Mouse (Mus musculus): ENCODE data around the gene 1700057G04Rik.

1700057G04Rik gene

GRCm38 (mm10) chr9:92309077-92309476 lies at the start of gene 1700057G04Rik:
TSS of gene 1700057G04Rik (plus strand) at chr9:92309377.
- no peak for DNase-seq

- DNase-seq = no peak
These were observed 48.6 kb upstream of the 1700057G04Rik start for GRCm38 (mm10) chr9:92260481-92261159.

- DNase-seq = no peak
These were observed 43.5 kb upstream of the 1700057G04Rik start for GRCm38 (mm10) chr9:92265719-92266118.

- DNase-seq = no peak
These were observed 42.5 kb upstream of the 1700057G04Rik start for GRCm38 (mm10) chr9:92266558-92267171.

- no peak for DNase-seq
These were observed 41.4 kb upstream of the 1700057G04Rik start for GRCm38 (mm10) chr9:92267732-92268131.

- DNase-seq = no peak
These were observed 39.3 kb upstream of the 1700057G04Rik start for GRCm38 (mm10) chr9:92269829-92270404.

- DNase-seq = peak; percentile 67 to 72
These were observed 38.2 kb upstream of the 1700057G04Rik start for GRCm38 (mm10) chr9:92270927-92271326.

- DNase-seq = no peak
These were observed 36.5 kb upstream of the 1700057G04Rik start for GRCm38 (mm10) chr9:92272650-92273049.

- no peak for DNase-seq
These were observed 35.9 kb upstream of the 1700057G04Rik start for GRCm38 (mm10) chr9:92273271-92273670.

- DNase-seq = no peak
These were observed 35.0 kb upstream of the 1700057G04Rik start for GRCm38 (mm10) chr9:92273956-92274762.

- no peak for DNase-seq
These were observed 33.5 kb upstream of the 1700057G04Rik start, which contains the start of gene Plscr2 for GRCm38 (mm10) chr9:92275486-92276207. TSS of gene Plscr2 (plus strand) at chr9:92275602.

GRCm38 (mm10) chr9:92276360-92276759 lies 32.8 kb upstream of the 1700057G04Rik start:
- DNase-seq = no peak

- DNase-seq = no peak
These were observed 29.1 kb upstream of the 1700057G04Rik start for GRCm38 (mm10) chr9:92280048-92280447.

- no peak for DNase-seq
These were observed 26.5 kb upstream of the 1700057G04Rik start for GRCm38 (mm10) chr9:92282563-92283171.

GRCm38 (mm10) chr9:92289675-92290074 lies 19.5 kb upstream of the 1700057G04Rik start:
- no peak for DNase-seq

GRCm38 (mm10) chr9:92292169-92292568 lies 17.0 kb upstream of the 1700057G04Rik start:
- no peak for DNase-seq

GRCm38 (mm10) chr9:92292922-92293321 lies 16.3 kb upstream of the 1700057G04Rik start:
- DNase-seq = no peak

GRCm38 (mm10) chr9:92293560-92294548 lies 15.3 kb upstream of the 1700057G04Rik start:
- no peak for DNase-seq

- no peak for DNase-seq
These were observed 10.9 kb upstream of the 1700057G04Rik start for GRCm38 (mm10) chr9:92298288-92298687.

GRCm38 (mm10) chr9:92301213-92301612 lies 8.0 kb upstream of the 1700057G04Rik start:
- DNase-seq = no peak

- DNase-seq = no peak
These were observed 4.1 kb upstream of the 1700057G04Rik start for GRCm38 (mm10) chr9:92305075-92305474.

Measured in cerebellum, postnatal 14 days (tissue).